Mouse (Mus musculus) heart, adult 2 months (tissue): Measurements from ENCODE around the gene Olfr455. TPM values are rescaled to one million over a fixed set of nuclear protein-coding genes. Genes with fewer than 3 reads are reported as not detected.

Experiments
- DNase-seq, 2 experiments: peaks; one replicate each; pipeline ENCODE4 v3.0.0; 2021
- H3K27ac ChIP-seq: fragments of 200-600 bp; 2 replicates; pipeline ENCODE4 v1.8.1; 2022
- H3K27me3 ChIP-seq: fragments of 200-500 bp; 2 replicates; pipeline ENCODE4 v1.6.1; 2012; ENCODE audit warnings: mild to moderate bottlenecking, low read length, inconsistent platforms, mixed read lengths; ENCODE audit not compliant: control insufficient read depth, insufficient read depth
- H3K36me3 ChIP-seq: fragments of 200-500 bp; 2 replicates; pipeline ENCODE4 v1.6.1; 2012; ENCODE audit warnings: low read length, inconsistent platforms; ENCODE audit not compliant: control insufficient read depth, insufficient read depth
- H3K4me1 ChIP-seq: fragments of 200-500 bp; 2 replicates; pipeline ENCODE4 v1.6.1; 2011; ENCODE audit warnings: low read length; ENCODE audit not compliant: control insufficient read depth, insufficient read depth
- H3K4me3 ChIP-seq: fragments of 200-600 bp; 2 replicates; pipeline ENCODE4 v1.8.1; 2022
- H3K79me2 ChIP-seq: fragments of 200-500 bp; replicated peaks from 2 replicates; pipeline ENCODE4 v1.6.1; 2012; ENCODE audit warnings: mild to moderate bottlenecking, inconsistent platforms, low read length, moderate library complexity, mixed read lengths; ENCODE audit not compliant: control insufficient read depth, insufficient read depth
- H3K9ac ChIP-seq: fragments of 200-500 bp; 2 replicates; pipeline ENCODE4 v1.6.1; 2012; ENCODE audit warnings: low read depth, mild to moderate bottlenecking, control low read depth, inconsistent platforms, low read length, mixed read lengths
- CTCF ChIP-seq: fragments of 200-600 bp; IDR thresholded peaks from 2 replicates; pipeline ENCODE4 v1.8.1; 2022; ENCODE audit warnings: antibody characterized with exemption, mild to moderate bottlenecking, moderate library complexity
- EP300 ChIP-seq: fragments of 200-500 bp; IDR thresholded peaks from 2 replicates; pipeline ENCODE4 v1.6.1; 2011; ENCODE audit warnings: low read depth, low read length, control low read depth; ENCODE audit not compliant: insufficient read depth
- POLR2A ChIP-seq: fragments of 200-500 bp; IDR thresholded peaks from 2 replicates; pipeline ENCODE4 v1.6.1; 2011; ENCODE audit warnings: mild to moderate bottlenecking, low read depth, low read length, control low read depth; ENCODE audit not compliant: insufficient read depth
- WGBS: fragments of 180-500 bp; shearing (Covaris S2); methylation state at CpG from one replicate; pipeline ENCODE4 v1.1.7; 2018; 5-methylcytosine and 5-hydroxymethylcytosine counted together
- intact Hi-C: fragments of 180-260 bp; cut with DNase I; formaldehyde crosslinking; loops from one replicate; pipeline ENCODE4 v1.15.1; 2025
- polyA plus RNA-seq: library from polyadenylated mRNA; depleted of rRNA; stranded (reverse); fragments of >200 nt; gene quantifications from 2 replicates; pipeline ENCODE4 v1.2.3, GENCODE M21; 2012; rRNA removed
- total RNA-seq, 2 experiments: library from RNA; stranded (reverse); gene quantifications; 2 replicates each; pipeline ENCODE4 v1.2.3; 2021

Gene Olfr455
- total and polyA plus RNA-seq, 3 experiments = not detected

DNA sequence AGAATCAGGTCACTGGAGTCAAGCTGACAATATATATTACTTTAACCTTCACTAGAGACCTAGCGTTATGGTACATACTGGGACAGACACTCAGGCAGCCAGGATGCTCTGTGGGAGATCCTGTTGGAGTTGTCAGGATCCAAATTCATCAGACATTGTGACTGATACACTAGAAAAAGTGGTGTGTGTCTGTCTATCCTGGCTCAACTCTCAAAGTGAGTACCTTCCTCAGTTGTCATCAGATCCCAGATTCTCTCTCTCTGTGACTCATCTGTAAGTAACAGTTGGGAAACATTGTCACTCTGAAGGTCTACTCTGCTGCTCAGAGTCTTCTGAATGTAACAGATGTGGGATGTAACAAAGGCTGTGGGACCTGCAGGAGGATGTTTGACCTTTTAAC lies 7.7 kb downstream of the Olfr455 start:
- no peak for DNase-seq
- Histone ChIP-seq H3K27ac (no peak overlapping the region), H3K4me3 (no peak overlapping the region), H3K4me1 (peaks cover 6% of the 10 kb centered on the region; the same call in 1 of the 2 replicates), H3K9ac (no peak overlapping the region), H3K36me3 (peaks cover 4% of the 10 kb centered on the region), H3K27me3 (no peaks in the 10 kb centered on the region), H3K79me2 (no peaks in the 10 kb centered on the region)
- intact Hi-C loops = loop anchor here (5.0 kb wide), 1 partner anchor 187 kb away; no protein-coding TSS in a partner anchor
- TF ChIP-seq POLR2A (no peak), EP300 (no peak), CTCF (no peak)
- WGBS = 87% methylated on average over 1 of the region's 1 CpGs

DNA sequence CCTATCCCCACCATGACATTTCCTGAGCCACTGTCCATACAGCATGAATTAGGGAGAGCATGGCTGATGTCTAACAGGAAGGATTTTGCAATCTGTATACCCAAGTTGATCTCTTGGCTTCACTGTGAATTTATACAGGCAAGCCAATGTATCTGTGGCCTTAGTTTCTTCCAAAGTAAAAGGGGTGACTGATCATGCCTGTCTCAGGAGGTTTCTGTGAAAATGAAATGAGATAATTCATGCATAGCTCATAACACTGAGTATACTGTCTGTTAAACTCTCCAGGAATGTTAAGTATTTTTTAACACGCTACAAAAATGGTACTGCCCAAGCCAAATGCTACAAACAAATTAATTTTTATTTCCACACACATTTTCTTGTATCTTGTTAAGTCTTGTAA lies 33.9 kb downstream of the Olfr455 start:
- no peak overlapping the region for H3K27ac ChIP-seq
- 54% methylated on average over 1 of the region's 1 CpGs for WGBS
- no peak for TF ChIP-seq EP300
- no peak for TF ChIP-seq CTCF
- no peak for TF ChIP-seq POLR2A
- intact Hi-C loops = no loop called here
- no peak overlapping the region for H3K9ac ChIP-seq
- no peaks in the 10 kb centered on the region for H3K79me2 ChIP-seq
- H3K36me3 ChIP-seq = no peaks in the 10 kb centered on the region
- H3K27me3 ChIP-seq = no peaks in the 10 kb centered on the region
- no peak overlapping the region for H3K4me3 ChIP-seq
- no peak for DNase-seq
- no peaks in the 10 kb centered on the region for H3K4me1 ChIP-seq

DNA sequence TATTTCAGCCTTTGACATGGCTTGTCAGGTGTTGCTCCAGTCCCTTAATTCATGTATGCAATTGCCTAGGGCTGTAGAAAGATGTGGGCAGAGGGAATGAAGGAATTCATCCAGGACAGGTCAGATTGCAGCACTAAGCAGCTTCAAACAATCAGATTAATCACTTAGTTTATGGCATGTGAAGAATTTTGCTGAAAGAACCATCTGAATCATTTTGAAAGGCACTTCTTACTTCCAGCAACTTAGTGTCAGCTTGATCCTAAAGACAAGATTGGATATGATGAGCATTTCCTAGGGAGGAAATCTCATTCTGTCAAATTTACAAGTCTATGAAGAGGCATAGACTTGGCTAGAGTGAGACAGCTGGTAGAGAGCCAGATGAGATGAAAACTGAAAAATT lies 38.1 kb downstream of the Olfr455 start:
- H3K27ac ChIP-seq = no peak overlapping the region
- no peaks in the 10 kb centered on the region for H3K79me2 ChIP-seq
- TF ChIP-seq POLR2A = no peak
- no peak for TF ChIP-seq CTCF
- TF ChIP-seq EP300 = no peak
- H3K9ac ChIP-seq = no peak overlapping the region
- no peaks in the 10 kb centered on the region for H3K27me3 ChIP-seq
- intact Hi-C loops = no loop called here
- no peaks in the 10 kb centered on the region for H3K36me3 ChIP-seq
- DNase-seq = no peak
- no peak overlapping the region for H3K4me3 ChIP-seq
- no peaks in the 10 kb centered on the region for H3K4me1 ChIP-seq

DNA sequence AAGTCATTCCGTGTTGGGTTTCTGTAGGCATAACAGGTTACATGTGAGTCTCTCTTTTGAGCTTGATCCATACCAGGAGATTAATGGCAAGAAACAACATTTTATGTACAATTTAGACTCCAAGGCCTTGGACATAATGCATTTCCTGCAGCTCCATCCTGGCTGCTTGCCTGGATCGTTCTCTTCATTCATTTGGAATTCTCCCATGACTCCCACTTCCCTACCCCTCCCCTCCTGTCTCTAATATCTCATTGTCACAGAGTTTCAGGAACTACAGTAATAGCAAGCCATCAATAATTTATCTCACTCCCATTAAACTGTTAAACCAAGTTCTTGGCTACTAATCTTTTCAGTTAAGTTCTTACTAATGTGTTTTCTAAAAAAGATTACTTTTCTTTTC lies 43.9 kb downstream of the Olfr455 start:
- no peak overlapping the region for H3K27ac ChIP-seq
- WGBS = 31% methylated on average over 2 of the region's 2 CpGs
- no peak overlapping the region for H3K4me3 ChIP-seq
- intact Hi-C loops = no loop called here
- no peaks in the 10 kb centered on the region for H3K79me2 ChIP-seq
- TF ChIP-seq POLR2A = no peak
- TF ChIP-seq EP300 = no peak
- TF ChIP-seq CTCF = no peak
- no peaks in the 10 kb centered on the region for H3K27me3 ChIP-seq
- no peak for DNase-seq
- H3K36me3 ChIP-seq = no peaks in the 10 kb centered on the region
- peaks cover 2% of the 10 kb centered on the region; the same call in 1 of the 2 replicates for H3K4me1 ChIP-seq
- H3K9ac ChIP-seq = no peak overlapping the region

DNA sequence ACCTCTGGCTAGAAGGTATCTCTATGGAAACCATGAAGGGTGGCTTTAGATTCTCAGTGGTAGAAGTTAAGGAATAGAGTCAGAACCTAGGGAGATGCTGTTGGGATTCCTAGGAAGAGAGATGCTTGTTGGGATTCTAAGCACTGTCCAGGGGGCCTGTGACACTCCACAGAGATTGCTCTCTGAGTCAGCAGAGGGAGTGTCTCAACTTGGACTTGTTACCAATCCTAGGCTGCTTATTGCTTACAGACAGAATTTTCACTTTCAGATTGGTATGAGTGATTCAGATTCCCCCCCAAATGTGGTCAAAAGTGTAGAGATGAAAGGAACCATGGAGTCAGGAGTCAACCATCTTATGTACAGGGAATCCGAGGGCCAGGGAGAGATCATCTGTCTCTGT lies 57.7 kb downstream of the Olfr455 start:
- H3K4me3 ChIP-seq = no peak overlapping the region
- no peaks in the 10 kb centered on the region for H3K4me1 ChIP-seq
- no peak for DNase-seq
- WGBS = 57% methylated on average over 1 of the region's 1 CpGs
- no peak overlapping the region for H3K27ac ChIP-seq
- H3K9ac ChIP-seq = no peak overlapping the region
- TF ChIP-seq EP300 (no peak), POLR2A (no peak), CTCF (no peak)
- no peaks in the 10 kb centered on the region for H3K79me2 ChIP-seq
- H3K27me3 ChIP-seq = no peaks in the 10 kb centered on the region
- intact Hi-C loops = no loop called here
- H3K36me3 ChIP-seq = no peaks in the 10 kb centered on the region

DNA sequence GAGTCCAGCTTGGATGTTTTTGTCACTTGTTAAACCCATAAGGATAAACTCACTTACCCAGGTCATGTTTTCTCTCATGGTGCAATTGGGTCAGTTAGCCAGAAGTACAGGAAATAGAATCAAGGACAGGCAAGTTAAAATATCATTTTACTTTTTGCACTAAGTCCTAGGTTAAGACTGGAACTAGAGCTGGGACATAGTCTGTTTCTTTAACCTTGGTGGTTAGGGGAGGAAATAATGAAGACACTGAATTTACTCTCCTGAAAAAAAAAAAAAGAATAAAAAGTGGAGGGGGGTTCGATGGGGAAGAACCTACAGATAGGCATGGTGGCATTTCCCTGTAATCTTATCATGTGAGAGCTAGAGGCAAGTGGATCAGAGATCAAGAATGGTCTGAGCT lies 60.3 kb downstream of the Olfr455 start, which contains the start of gene Olfr456:
Gene Olfr456 (minus strand): TSS at position 101 of the 400 bp plus-strand sequence.
- Histone ChIP-seq H3K9ac (no peak within 1 kb of the TSS), H3K36me3 (no peaks in the 10 kb centered on the region), H3K4me3 (no peak within 1 kb of the TSS), H3K79me2 (no peaks in the 10 kb centered on the region), H3K4me1 (no peaks in the 10 kb centered on the region), H3K27ac (no peak within 1 kb of the TSS), H3K27me3 (no peaks in the 10 kb centered on the region)
- TF ChIP-seq EP300 (no peak), POLR2A (no peak), CTCF (no peak)
- intact Hi-C loops = no loop called here
- WGBS = 53% methylated on average over 1 of the region's 1 CpGs
- DNase-seq = no peak

Other genes with a start within 250 kb of the Olfr455 start
- under 1 TPM; 0.60 to 0.61 TPM for gene Fam131b, start 222.9 kb downstream of the Olfr455 start, total RNA-seq
- gene Fam131b, start 222.9 kb downstream of the Olfr455 start, polyA plus RNA-seq = 0.82 and 0.88 TPM in 2 replicates
- gene Zyx, start 198.0 kb downstream of the Olfr455 start, total RNA-seq = 10 to 100 TPM; 45.8 to 60.2 TPM
- gene Zyx, start 198.0 kb downstream of the Olfr455 start, polyA plus RNA-seq = 77.7 and 110 TPM in 2 replicates
- under 1 TPM; 0.14 to 0.16 TPM for gene Epha1, start 174.3 kb downstream of the Olfr455 start, total RNA-seq
- gene Epha1, start 174.3 kb downstream of the Olfr455 start, polyA plus RNA-seq = 0.50 and 0.94 TPM in 2 replicates
- gene Tas2r143, start 147.3 kb downstream of the Olfr455 start, total RNA-seq = not detected
- 0.20 and 0.29 TPM in 2 replicates for gene Tas2r143, start 147.3 kb downstream of the Olfr455 start, polyA plus RNA-seq
- gene Tas2r135, start 142.2 kb downstream of the Olfr455 start, total RNA-seq = under 1 TPM in 1 of 2 experiments, not detected in 1; 0.27 TPM
- not detected in 2 replicates for gene Tas2r135, start 142.2 kb downstream of the Olfr455 start, polyA plus RNA-seq
- not detected for gene Tas2r126, start 113.1 kb downstream of the Olfr455 start, total RNA-seq
- gene Tas2r126, start 113.1 kb downstream of the Olfr455 start, polyA plus RNA-seq = not detected in 2 replicates
- not detected for gene Olfr458, start 82.4 kb downstream of the Olfr455 start, total RNA-seq
- gene Olfr458, start 82.4 kb downstream of the Olfr455 start, polyA plus RNA-seq = not detected in 2 replicates
- gene Olfr457, start 71.3 kb downstream of the Olfr455 start, total RNA-seq = not detected
- not detected in 2 replicates for gene Olfr457, start 71.3 kb downstream of the Olfr455 start, polyA plus RNA-seq
- gene Olfr456, start 60.4 kb downstream of the Olfr455 start, total RNA-seq = not detected
- gene Olfr456, start 60.4 kb downstream of the Olfr455 start, polyA plus RNA-seq = not detected in 2 replicates
- gene Tcaf3, start 50.1 kb upstream of the Olfr455 start, total RNA-seq = not detected
- gene Tcaf3, start 50.1 kb upstream of the Olfr455 start, polyA plus RNA-seq = not detected in 2 replicates
- 1 to 10 TPM; 2.7 to 3.6 TPM for gene Tcaf2, start 97.7 kb upstream of the Olfr455 start, total RNA-seq
- gene Tcaf2, start 97.7 kb upstream of the Olfr455 start, polyA plus RNA-seq = 1.1 TPM in 2 replicates
- 10 to 100 TPM; 10.3 to 12.4 TPM for gene Tcaf1, start 162.5 kb upstream of the Olfr455 start, total RNA-seq
- 8.0 and 12.5 TPM in 2 replicates for gene Tcaf1, start 162.5 kb upstream of the Olfr455 start, polyA plus RNA-seq
- gene Olfr453, start 191.8 kb upstream of the Olfr455 start, total RNA-seq = not detected
- not detected in 2 replicates for gene Olfr453, start 191.8 kb upstream of the Olfr455 start, polyA plus RNA-seq
- gene Olfr38, start 208.8 kb upstream of the Olfr455 start, total RNA-seq = not detected
- not detected in 2 replicates for gene Olfr38, start 208.8 kb upstream of the Olfr455 start, polyA plus RNA-seq
- not detected for gene Olfr452, start 237.5 kb upstream of the Olfr455 start, total RNA-seq
- not detected in 2 replicates for gene Olfr452, start 237.5 kb upstream of the Olfr455 start, polyA plus RNA-seq